Mouse (Mus musculus) neutrophil, adult 83 days (primary cell): Measurements from ENCODE around the gene Gm10037. TPM values are rescaled to one million over a fixed set of nuclear protein-coding genes. Genes with fewer than 3 reads are reported as not detected.

Experiments used
- total RNA-seq, 2 experiments: library from RNA; stranded (reverse); gene quantifications; one replicate each; pipeline ENCODE4 v1.2.4; 2023

Gene Gm10037
- total RNA-seq: 1 to 10 TPM in 1 of 2 experiments, not detected in 1; 1.0 TPM

DNA sequence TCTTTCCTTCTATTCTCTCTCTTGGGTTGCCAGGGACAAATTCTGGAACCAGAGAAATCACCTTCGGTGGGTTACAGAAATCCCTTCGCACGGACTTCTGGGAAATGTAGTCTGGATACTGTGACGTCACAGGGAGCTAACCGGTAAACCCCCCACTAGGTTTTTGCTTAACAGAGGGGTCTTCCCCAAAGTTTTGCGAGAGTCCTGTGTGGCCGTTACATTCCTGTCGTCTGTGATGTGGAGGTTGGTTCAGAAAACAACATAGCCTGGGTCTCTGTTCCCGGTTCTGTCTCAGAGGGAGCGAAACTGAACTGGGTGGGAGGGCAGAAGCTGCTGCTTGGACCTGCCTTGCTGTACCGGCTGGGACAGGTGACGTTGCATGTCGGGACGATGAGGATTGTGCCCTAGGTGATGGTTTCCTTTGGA, at the start of gene Gm10037:
Gm10037 (plus strand) TSS at position 196 of the 426 bp plus-strand sequence.

GRCm38 (mm10) chr13:67813710-67814660, 16.9 kb upstream of the Gm10037 start, which contains the start of gene Zfp273:
Gene Zfp273, plus strand, starts transcription at chr13:67813740.

GRCm38 (mm10) chr13:67863026-67863425, 32.1 kb downstream of the Gm10037 start, which contains the start of gene BC048507:
Gene BC048507, plus strand, starts transcription at chr13:67863326.

Other genes with a start within 250 kb of the Gm10037 start
- 1 to 10 TPM; 8.9 to 9.8 TPM for gene Zfp729b, start 221.4 kb upstream of the Gm10037 start, total RNA-seq
- gene Gm49345, start 193.3 kb upstream of the Gm10037 start, total RNA-seq: under 1 TPM; 0.39 to 0.42 TPM
- gene Zfp729a, start 193.3 kb upstream of the Gm10037 start, total RNA-seq: 10 to 100 TPM in 1 of 2 experiments, 1 to 10 TPM in 1; 9.4 to 11.5 TPM
- gene Zfp738, start 144.0 kb upstream of the Gm10037 start, total RNA-seq: 1 to 10 TPM; 5.5 to 6.5 TPM
- gene Zfp65, start 101.9 kb upstream of the Gm10037 start, total RNA-seq: 1 to 10 TPM; 6.5 to 6.6 TPM
- gene Zfp85, start 75.9 kb upstream of the Gm10037 start, total RNA-seq: 1 to 10 TPM; 1.4 to 2.3 TPM
- under 1 TPM; 0.31 to 0.35 TPM for gene Zfp493, start 51.4 kb upstream of the Gm10037 start, total RNA-seq
- gene Zfp273, start 17.4 kb upstream of the Gm10037 start, total RNA-seq: 1 to 10 TPM; 1.6 to 1.8 TPM
- gene BC048507, start 32.2 kb downstream of the Gm10037 start, total RNA-seq: not detected